Mouse (Mus musculus) liver, embryonic 14.5 days (tissue): ENCODE measurements at regions not wholly inside any gene's neighbourhood (a gene's known extent, or its start where the extent isn't known, plus 50 kb on each side); places are given as distances from the start of the nearest gene placed in this dataset.

ENCODE experiments used
- ATAC-seq: fragments of 200-750 bp; cut with Nextera tagmentation; 2 replicates; pipeline ENCODE4 v1.8.0; 2017; ENCODE audit warnings: moderate number of reproducible peaks, mild to moderate bottlenecking, moderate library complexity; ENCODE audit not compliant: insufficient read depth
- DNase-seq, 3 experiments: peaks; one replicate each; pipeline ENCODE4 v3.0.0-alpha.2; 2012 to 2013; ENCODE audit warnings: low read depth in 3 of 3, low spot score in 3 of 3
- H3K27ac ChIP-seq: fragments of 300-500 bp; sonication (generic); 2 replicates; pipeline ENCODE4 v1.5.1; 2014; ENCODE audit warnings: moderate library complexity, mild to moderate bottlenecking, control low read depth, inconsistent platforms
- H3K27me3 ChIP-seq: fragments of 300-500 bp; sonication (generic); 2 replicates; pipeline ENCODE4 v1.6.1; 2014; ENCODE audit warnings: mild to moderate bottlenecking, low read length, moderate library complexity; ENCODE audit not compliant: control insufficient read depth, insufficient read depth
- H3K36me3 ChIP-seq: fragments of 300-500 bp; sonication (generic); replicated peaks from 2 replicates; pipeline ENCODE4 v1.6.1; 2014; ENCODE audit warnings: low read depth; ENCODE audit not compliant: control insufficient read depth, insufficient read depth
- H3K4me1 ChIP-seq, 2 experiments: fragments of 200-500 bp in 1 of 2; fragments of 300-500 bp in 1 of 2; sonication (generic) in 1 of 2; replicated peaks; 2 replicates each; pipeline ENCODE4 v1.6.1; 2012 to 2014; ENCODE audit warnings: antibody characterized with exemption in 1 of 2, inconsistent platforms in 1 of 2, low read length in 1 of 2; ENCODE audit not compliant: control insufficient read depth in 2 of 2, insufficient read depth in 2 of 2
- H3K4me2 ChIP-seq: fragments of 300-500 bp; sonication (generic); 2 replicates; pipeline ENCODE4 v1.6.1; 2014; ENCODE audit warnings: low read depth, mild to moderate bottlenecking, control low read depth, moderate library complexity
- H3K4me3 ChIP-seq, 2 experiments: fragments of 200-500 bp in 1 of 2; fragments of 300-500 bp in 1 of 2; sonication (generic) in 1 of 2; 2 replicates each; pipeline ENCODE4 v1.5.1; 2012 to 2014; ENCODE audit warnings: low read depth in 2 of 2, low read length in 2 of 2, mild to moderate bottlenecking in 2 of 2, control low read depth in 1 of 2, inconsistent platforms in 1 of 2, moderate library complexity in 1 of 2; ENCODE audit not compliant: insufficient read depth in 1 of 2
- H3K9ac ChIP-seq: fragments of 300-500 bp; sonication (generic); replicated peaks from 2 replicates; pipeline ENCODE4 v1.6.1; 2014; ENCODE audit warnings: mild to moderate bottlenecking, control low read depth, moderate library complexity
- H3K9me3 ChIP-seq: fragments of 300-500 bp; sonication (generic); 2 replicates; pipeline ENCODE4 v1.6.1; 2016; ENCODE audit warnings: low read length, mixed read lengths; ENCODE audit not compliant: control insufficient read depth
- CTCF ChIP-seq: IDR thresholded peaks from 2 replicates; pipeline ENCODE4 v1.5.1; 2016; ENCODE audit warnings: antibody characterized with exemption, low read depth, control low read depth
- EP300 ChIP-seq: IDR thresholded peaks from 2 replicates; pipeline ENCODE4 v1.6.1; 2016; ENCODE audit warnings: antibody characterized with exemption, low read depth
- WGBS: fragments of 180-500 bp; shearing (Covaris S2); extraction: QIAGEN DNeasy Blood & Tissue Kit; methylation state at CpG from one replicate; pipeline ENCODE4 v1.1.7; 2014; ENCODE audit not compliant: insufficient replicate concordance; 5-methylcytosine and 5-hydroxymethylcytosine counted together

DNA sequence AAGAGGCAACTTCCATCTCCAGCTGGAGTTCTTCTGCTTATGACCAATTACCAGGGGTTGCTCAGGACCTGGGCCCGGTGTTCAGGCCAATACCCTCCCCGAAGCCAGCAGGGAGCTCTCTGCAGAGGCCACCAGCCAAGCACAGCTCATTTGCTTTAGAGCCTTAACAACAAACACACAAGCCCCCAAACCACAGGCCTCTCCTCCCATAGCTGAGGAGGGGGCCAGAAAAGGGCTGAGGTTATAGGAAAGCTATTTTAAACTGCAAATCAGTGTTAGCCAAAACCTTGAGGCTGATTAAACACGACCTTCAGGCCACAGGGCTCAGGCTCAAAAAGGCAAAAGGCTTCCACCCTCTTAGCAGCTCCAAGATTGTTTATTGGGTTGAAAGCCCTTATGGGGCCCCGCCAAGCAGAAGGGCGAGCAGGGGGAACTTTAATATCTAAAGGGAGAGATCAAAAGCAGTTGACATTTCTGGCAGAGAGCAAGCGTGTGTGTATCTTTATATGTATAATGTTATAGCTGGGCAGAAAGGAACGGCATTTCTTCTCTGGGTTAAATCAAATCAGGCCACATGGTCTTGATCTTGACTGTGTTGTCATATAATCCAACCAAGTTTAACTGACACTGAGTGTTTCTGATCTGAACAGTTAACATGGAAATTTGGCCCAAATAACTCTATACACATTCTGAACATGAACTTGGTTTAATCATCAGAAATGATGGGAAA is 148.3 kb downstream of the Irx5 start:
- Histone ChIP-seq H3K27ac (no peak overlapping the region), H3K4me1 (no peaks in the 10 kb centered on the region), H3K9me3 (no peaks in the 10 kb centered on the region), H3K36me3 (no peaks in the 10 kb centered on the region), H3K9ac (no peak overlapping the region), H3K4me3 (no peak overlapping the region), H3K4me2 (no peak overlapping the region), H3K27me3 (no peaks in the 10 kb centered on the region)
- 50% methylated on average over 7 of the region's 7 CpGs for WGBS
- ATAC-seq, result no peak
- no peak for DNase-seq
- TF ChIP-seq EP300 (no peak), CTCF (no peak)

DNA sequence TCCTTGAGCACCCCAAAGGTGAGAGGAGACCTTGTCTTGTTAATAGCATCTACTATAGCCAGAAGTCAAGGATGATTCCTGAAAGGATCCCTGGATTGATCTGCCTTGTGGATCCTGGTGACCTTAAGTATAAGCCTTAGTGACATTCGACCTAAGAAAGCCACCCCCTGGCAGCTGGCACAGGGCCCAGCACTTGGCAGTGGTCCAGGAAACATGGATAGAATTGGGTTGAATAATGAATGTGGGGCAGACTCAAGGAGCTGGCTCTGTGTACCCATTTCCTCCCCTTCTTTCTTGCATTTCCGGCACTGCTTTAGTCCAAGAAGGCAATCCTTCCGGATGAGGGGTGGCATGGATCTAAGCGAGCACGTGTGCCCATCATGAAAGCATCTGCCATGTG is 149.0 kb downstream of the Irx5 start:
- Histone ChIP-seq H3K9ac (no peak overlapping the region), H3K9me3 (no peaks in the 10 kb centered on the region), H3K4me2 (no peak overlapping the region), H3K4me3 (no peak overlapping the region), H3K4me1 (no peaks in the 10 kb centered on the region), H3K27ac (no peak overlapping the region), H3K36me3 (no peaks in the 10 kb centered on the region), H3K27me3 (no peaks in the 10 kb centered on the region)
- ATAC-seq (no peak), DNase-seq (no peak)
- 41% methylated on average over 5 of the region's 5 CpGs for WGBS
- no peak for TF ChIP-seq EP300
- no peak for TF ChIP-seq CTCF

DNA sequence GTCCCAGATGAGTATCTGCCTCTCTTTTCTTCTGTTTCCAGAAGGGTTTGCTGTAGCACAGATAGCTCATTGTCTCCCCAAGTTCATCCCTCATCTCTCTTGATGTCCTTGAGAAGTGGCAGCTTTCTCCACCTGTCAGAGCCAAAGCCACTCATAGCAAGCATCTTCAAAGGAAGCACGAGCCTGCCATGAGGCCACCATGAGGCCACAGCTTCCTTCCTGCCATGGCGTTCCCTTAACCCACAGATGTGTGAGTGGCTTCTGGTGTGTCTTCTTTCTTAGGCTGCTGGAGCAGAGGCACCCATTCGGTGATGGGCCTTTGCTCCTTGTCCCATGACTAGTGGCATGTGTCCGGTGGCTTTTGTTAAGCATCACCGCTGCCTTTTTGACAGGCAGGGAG is 149.5 kb downstream of the Irx5 start:
- no peak overlapping the region for H3K27ac ChIP-seq
- no peak overlapping the region for H3K4me2 ChIP-seq
- no peaks in the 10 kb centered on the region for H3K36me3 ChIP-seq
- H3K4me1 ChIP-seq, result no peaks in the 10 kb centered on the region
- no peak overlapping the region for H3K9ac ChIP-seq
- no peak for TF ChIP-seq EP300
- no peak for TF ChIP-seq CTCF
- H3K27me3 ChIP-seq, result no peaks in the 10 kb centered on the region
- H3K4me3 ChIP-seq, result no peak overlapping the region
- ATAC-seq (no peak), DNase-seq (no peak)
- 33% methylated on average over 5 of the region's 5 CpGs for WGBS
- no peaks in the 10 kb centered on the region for H3K9me3 ChIP-seq

DNA sequence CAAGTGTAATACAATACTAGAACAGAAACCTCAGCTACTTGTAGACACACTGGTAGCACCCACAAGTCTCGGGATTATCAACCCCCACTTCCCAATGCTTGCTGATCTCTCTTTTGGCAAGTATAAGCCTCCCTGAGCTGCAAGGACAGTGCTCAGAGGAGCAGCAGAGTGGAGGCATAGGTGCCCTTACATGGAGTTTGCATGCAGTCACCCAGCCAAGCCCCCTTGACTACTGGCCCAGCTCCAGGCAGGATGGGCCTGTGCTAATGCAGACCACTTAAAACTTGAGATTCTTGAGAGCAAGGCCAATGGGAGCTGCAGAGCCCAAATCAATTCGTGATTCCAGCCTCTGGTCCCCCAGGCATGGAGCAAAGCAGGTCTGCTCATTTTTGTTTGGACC is 158.0 kb downstream of the Irx5 start:
- Histone ChIP-seq H3K4me2 (no peak overlapping the region), H3K36me3 (no peaks in the 10 kb centered on the region), H3K4me3 (no peak overlapping the region), H3K27ac (no peak overlapping the region), H3K9me3 (no peaks in the 10 kb centered on the region), H3K27me3 (no peaks in the 10 kb centered on the region), H3K4me1 (no peaks in the 10 kb centered on the region), H3K9ac (no peak overlapping the region)
- 42% methylated on average over 2 of the region's 2 CpGs for WGBS
- ATAC-seq (no peak), DNase-seq (no peak)
- TF ChIP-seq EP300 (no peak), CTCF (no peak)

DNA sequence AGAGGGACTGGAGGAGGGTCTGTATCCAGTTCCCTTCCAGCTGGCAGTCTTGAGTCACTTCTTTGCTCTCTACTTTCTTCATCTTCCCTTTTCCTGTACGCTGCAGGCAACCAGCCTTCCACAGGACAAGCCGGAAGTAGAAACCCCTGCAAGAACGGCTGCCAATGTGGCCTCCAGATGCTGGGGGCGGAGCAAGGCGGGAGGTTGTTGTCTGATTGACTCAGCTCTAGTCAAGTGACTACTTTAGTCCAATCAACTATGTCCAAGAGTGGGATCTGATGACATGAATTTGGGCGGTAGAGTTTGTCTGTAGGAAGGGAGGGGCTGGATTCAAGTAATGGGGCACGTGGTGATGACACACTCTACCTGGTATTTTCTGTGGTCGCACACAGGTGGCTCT is 156.1 kb upstream of the Irx6 start:
- Histone ChIP-seq H3K4me2 (no peak overlapping the region), H3K9ac (no peak overlapping the region), H3K9me3 (no peaks in the 10 kb centered on the region), H3K4me1 (no peaks in the 10 kb centered on the region), H3K27ac (no peak overlapping the region), H3K36me3 (no peaks in the 10 kb centered on the region), H3K4me3 (no peak overlapping the region), H3K27me3 (no peaks in the 10 kb centered on the region)
- DNase-seq (no peak), ATAC-seq (no peak)
- WGBS, result 68% methylated on average over 8 of the region's 8 CpGs
- TF ChIP-seq CTCF, result no peak
- no peak for TF ChIP-seq EP300
